Mouse (Mus musculus): ENCODE results near the gene Rreb1. TPM values are rescaled to one million over a fixed set of nuclear protein-coding genes. Genes with fewer than 3 reads are reported as not detected.

The Rreb1 gene
- polyA plus RNA-seq, 3 experiments from 2014 or later: 0.91 to 6.8 (median 5.0) TPM

DNA sequence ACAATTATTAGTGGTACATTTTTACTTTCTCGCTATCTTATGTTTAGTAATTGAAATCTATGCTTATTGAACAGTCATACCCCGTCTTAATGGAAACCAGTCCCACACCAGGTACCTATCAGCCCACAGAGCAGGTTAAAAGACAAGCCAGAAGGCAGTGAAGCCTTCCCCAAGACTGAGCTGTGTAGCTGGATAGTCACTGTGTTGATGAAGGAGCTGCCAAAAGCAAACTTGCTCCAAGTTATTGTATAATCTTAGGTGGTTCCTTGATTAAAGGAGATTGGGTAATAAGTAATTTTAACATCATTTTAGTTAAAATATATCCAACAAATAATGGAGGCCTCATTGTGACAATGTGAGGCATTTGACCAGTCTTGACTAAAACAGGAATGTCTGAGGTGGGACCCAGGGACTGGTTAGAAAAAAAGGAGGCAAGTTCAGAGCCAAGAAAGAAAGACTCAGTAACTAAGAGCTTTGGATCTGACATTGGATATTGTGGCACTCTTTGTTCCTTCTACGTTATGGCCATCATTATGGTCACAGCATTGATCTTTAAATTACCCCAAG, 141.6 kb downstream of the Rreb1 start:
- no peak for ATAC-seq

DNA sequence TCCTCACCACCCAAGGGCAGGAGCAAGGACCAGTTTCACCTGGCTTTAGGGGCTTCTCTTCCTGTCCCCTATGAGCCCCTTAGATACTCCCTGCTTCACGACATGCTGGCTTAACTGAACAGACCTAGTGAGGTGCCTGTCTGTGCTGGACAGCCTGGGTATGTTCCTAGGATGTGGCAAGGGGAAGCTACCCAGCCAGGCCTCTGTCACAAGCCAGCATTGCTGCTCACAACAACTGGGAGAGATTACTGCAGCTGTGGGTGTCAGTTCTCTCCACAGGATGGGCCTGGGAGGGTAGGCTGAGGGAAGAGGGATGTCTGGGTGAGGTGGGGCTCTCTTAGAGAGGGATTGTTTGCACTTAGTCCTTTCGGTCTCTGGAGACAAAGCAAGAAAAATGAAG, 142.5 kb downstream of the Rreb1 start:
- ATAC-seq: no peak

DNA sequence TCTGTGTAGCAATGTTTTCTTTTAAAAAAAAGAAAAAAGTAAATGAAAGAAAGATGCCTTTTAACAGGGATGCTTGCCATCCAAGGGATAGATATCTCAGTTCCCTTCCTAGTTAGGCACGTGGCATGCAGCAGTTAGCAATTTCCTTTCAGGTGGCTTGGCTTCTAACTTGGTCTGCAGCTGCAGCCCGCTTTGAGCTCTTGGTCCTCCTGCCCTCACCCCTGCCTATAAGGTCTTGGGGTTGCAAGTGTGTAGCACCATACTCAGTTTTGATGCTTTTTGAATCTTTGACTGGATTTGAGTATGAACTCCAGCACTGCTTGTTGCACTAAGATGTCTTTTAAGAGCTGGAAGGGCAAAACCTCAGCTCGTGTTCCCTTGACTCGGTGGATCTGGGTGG, 144.9 kb downstream of the Rreb1 start:
- ATAC-seq: no peak

DNA sequence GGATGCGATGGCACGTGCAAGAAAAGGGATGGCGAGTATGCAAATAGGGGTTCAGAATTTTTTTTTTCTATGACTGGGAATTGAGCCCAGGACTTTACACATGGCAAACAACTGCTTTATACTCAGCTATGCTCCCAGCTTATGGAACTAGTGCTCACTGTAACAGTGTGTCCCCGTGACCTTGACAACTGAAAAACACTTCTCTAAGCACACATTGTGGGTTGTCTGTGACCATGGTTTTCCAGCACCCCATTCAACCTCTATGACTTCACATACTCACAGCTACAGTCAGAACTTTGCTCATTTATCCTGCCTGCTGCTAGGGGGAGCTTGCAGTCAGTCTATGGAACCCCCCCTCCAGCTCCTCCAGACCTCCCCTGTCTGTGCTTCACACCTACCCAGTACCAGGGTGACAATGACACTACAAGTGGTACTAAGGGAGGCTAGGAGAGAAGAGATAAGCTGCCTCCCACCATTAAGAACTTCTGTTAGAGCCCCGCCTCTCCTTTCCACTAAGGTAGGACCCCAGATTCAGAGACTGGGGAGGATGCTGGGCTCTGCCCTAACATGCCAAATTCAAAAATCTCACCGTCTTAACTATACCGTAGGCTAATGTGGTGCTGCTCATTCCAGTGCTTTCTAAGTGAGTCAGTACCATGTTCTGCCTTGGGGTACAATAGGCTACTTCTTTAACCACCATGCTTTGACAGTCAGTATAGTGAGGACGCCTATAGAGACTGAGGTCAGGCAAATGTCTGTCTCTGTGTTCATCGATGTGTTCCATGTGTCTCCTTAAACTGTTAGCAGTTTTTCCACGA, 145.7 kb downstream of the Rreb1 start:
- no peak for ATAC-seq

DNA sequence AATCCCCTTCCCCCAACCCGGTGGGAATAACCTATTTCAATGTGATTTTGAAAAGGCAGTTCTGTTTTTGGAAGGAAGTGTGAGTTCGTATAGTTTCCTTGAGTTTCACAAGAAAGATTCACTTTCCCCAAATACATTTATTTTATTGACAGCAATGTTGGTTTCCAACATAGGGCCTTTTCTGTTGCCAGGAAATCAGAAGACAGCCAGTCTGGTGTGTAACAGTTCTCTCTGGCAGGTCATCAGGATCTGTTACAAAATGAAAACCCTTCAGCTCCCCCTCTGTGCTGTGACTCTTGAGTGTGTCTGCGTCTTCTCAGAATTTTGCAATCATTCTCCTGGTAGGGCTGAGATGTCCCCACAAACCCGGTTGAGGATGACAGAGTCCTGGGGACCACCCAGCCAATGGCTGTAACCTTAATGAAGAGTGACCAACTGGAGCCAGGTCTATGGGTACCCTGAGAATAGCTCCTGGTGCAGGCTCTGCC, 146.3 kb downstream of the Rreb1 start:
- no peak for ATAC-seq

DNA sequence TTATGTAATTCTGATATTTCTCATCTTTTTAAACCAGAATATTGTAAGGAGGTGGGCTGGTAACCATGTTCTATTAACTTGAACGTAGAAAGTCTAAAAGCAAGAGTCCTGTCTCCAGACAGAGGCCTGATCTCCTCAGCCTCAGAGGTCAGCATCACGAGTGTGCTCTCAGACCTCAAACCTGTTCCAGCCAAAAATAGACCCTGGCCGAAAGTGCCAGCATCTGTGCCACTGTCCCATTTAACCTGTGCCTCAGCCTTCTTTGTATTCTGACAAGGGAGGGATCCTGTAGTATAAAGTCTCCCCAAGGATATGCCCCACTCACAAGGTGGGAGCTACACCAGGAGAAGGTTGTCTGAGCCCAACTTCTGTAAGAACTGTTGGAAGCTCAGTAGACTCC, 148.2 kb downstream of the Rreb1 start:
- ATAC-seq: no peak

DNA sequence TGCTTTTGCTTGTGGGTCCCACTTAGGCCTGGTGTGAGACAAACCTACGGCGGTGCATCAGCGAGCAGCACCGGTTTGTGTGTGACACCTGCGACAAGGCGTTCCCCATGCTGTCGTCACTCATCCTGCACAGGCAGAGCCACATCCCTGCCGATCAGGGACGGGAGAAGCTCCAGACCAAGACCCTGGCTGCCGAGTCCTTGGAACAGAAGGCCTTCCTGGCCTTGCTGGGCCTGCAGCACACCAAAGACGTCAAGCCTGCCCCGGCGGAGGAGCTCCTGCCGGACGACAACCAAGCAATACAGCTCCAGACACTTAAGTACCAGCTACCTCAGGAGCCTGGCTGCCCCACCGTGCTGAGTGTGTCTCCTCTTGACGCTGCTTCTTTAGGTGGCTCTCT, 151.3 kb downstream of the Rreb1 start:
- ATAC-seq: no peak

DNA sequence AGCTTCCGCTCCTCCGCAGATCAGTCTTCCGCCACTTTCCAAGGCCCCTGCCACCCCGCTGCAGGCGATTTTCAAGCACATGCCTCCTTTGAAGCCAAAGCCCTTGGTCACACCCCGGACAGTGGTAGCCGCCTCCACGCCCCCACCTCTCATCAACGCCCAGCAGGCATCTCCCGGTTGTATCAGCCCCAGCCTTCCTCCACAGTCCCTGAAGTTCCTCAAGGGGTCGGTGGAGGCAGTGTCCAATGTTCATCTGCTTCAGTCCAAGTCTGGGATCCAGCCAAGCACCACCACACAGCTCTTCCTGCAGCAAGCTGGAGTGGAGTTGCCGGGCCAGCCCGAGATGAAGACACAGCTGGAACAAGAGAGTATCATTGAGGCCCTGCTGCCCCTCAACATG, 151.9 kb downstream of the Rreb1 start:
- ATAC-seq: no peak

DNA sequence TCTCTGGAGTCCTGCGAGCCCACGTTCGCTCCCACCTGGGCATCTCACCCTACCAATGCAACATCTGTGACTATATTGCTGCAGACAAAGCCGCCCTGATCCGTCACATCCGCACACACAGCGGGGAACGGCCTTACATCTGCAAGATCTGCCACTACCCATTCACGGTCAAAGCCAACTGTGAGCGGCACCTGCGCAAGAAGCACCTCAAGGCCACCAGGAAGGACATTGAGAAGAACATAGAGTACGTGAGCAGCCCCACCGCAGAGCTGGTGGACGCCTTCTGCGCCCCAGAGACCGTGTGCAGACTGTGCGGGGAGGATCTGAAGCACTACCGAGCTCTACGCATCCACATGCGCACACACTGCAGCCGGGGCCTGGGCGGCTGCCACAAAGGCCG, 152.4 kb downstream of the Rreb1 start:
- ATAC-seq: no peak

DNA sequence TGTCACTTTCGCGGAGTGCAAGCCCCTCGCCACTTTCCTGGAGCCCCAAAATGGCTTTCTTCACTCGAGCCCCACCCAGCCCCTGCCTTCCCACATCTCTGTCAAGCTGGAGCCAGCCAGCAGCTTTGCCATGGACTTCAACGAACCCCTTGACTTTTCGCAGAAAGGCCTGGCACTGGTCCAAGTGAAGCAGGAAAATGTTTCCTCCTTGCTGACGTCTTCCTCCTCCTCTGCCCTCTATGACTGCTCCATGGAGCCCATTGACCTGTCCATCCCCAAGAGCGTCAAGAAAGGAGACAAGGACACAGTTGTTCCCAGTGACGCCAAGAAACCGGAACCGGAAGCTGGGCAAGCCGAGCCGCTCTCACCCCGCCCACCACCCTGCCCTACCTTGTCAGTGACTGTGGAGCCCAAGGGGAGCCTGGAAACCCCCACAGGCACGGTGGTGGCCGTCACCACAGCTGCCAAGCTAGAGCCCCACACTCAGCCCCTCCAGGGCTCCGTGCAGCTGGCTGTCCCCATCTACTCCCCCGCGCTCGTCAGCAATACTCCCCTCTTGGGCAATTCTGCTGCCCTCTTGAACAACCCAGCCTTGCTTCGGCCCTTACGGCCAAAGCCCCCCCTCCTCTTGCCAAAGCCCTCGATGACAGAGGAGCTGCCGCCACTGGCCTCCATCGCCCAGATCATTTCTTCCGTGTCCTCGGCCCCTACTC, 153.2 kb downstream of the Rreb1 start:
- no peak for ATAC-seq

DNA sequence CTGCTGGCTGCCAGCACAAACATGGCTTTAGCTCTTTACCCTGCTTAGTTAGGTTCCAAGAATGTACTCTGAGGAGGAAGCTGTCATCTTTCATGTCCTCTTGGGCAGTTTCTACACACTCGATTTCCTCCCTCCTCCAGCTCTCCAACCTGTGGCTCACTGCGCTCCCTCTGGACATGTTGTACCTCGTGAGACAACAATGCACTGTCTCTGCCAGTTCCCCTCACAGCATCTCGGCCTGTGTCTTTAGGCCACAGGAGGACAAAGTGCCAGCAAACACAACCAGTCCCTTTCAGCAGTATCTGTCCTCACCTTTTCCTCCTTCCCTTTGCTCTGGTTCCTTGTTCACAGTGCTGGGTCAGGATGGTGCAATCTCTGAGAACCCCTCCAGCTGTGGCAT, 155.9 kb downstream of the Rreb1 start:
- no peak for ATAC-seq

DNA sequence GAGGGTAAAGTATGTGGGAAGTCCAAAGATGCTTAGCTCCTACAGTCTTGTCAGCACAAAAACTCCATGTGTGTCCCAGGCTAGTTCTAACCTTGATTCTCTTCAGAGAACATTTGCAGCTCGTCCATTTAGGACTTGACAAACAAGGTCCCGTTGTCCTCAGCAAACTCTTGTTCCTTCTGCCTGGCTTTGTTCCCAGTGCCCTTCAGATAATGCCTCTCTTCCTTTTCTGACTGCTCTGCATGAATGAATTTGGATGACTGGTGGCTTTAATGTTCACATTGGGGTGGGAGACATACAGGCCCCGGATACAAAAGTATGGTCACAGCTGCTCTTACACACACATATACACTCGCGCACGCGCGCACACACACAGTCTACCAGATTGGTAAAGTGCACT, 156.7 kb downstream of the Rreb1 start:
- no peak for ATAC-seq

DNA sequence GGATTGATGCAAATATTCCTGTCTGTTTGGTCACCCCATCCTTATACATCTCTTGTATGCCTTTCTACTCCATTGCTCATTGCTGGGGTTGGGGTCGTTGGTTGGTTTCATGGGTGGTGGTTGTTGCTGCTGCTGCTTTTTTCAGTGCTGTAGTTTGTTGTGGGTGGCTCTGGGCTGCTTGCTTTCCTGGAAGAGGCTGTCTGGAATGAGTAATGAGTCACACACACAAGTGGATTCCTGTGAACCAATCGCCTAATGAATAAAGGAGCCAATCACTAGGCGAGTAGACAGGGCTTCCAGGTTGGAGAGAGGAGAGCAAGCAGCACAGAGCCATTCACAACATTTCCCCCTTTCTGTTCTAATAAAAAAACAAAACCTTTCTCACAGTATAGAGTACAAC, 158.2 kb downstream of the Rreb1 start:
- ATAC-seq: no peak

DNA sequence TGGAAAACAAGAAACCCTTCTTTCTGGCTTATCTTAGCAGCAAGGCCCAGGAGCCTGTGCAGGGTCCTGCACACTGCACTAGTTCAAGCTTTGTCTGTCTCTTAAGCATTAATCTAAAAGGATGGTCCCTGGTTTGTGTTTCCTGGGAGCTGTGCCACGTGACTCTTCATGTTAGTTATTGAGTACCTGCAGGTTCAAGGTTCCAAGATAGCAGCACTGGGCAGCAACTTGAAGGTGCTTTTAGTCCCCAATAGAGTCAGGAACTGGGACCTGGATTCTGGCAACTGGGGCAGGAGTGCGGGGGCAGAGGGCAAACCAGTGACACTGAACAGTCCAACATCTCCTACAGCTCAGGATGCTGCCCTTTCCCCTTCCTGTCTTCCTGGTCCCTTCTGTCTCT, 162.0 kb downstream of the Rreb1 start:
- no peak for ATAC-seq

DNA sequence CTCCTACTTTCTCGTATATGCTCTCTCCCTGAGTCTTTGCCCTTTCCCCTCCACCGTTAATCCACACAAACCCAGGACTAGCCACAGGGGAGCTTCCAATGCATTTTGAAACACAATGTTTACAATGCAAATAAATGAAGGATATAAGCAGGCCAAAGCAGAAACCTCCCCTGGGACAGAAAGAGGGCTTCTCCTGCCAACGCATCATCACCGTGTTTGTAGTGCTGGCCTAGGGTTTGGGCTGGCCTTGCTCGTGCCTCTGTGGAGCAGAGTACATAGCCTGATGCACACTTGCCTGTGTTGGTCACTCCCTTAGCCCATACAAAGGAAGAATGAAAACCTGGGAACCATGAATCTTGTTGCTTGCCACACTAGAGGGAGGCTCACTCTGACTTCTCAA, 162.4 kb downstream of the Rreb1 start:
- ATAC-seq: no peak

DNA sequence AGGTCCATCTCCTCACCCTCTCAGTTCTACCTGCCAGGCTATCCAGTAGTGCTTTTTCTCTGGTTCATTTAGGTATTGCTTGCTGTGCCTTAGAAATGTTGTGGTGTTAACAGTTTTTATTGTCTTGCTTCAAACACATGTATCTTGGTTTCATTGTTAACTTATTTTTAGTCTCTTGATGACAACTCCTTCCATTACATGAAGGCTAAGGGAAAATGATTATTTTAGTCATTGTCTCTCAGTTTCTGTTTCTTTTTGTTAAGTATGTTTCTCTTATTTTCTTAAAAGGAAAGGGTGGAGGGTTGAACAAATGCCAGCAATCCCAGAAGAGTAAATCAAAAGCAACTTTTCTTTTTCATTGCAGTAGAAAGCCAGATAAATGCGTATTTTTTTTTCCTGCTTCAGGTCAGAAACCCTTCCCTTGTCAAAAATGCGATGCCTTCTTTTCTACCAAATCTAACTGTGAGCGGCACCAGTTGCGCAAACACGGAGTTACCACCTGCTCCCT, 163.0 kb downstream of the Rreb1 start:
- no peak for ATAC-seq

DNA sequence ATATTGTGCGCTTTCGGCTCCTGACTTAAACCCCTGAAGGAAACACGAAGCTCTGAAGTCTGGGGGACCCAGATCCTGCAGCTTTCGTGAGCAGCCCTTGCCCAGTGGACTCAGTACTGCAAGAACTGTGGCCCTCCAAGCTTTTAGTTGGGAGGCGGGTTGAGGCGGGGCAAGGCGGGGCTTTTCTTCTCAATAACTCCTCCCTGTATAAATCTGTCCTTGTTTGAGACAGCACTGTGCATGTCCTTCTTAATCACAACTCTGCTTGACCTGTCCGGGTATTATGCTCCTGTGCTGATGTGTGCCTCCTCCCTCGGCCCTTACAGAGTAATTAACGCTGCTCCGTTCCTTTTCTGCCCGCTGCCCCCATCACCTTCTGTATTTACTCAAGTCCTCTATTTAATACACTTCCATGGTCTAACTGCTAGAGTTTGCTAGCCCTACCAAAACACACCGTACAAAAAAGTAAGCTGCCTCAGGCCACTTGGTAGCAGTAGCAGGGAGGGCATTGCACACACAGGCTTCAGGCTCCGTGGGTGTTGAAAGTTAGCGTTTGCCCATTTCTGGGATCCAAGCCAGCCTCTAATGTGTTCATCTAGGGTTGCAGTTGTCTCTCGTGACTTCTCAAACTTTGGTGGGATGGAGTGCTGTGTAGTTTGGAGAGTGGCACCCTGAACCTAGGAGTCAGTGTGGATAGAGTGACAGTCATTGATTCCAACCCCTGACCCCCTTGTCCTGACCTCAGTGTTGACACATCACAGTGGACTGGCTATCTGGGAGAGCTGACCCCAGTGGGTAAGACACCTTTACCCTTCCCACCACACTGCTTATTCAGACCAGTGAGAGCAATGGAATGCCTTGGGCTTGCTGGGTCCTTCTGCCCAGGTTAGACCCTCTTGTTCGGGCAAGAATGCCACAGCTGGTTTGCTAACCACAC, 164.0 kb downstream of the Rreb1 start:
- ATAC-seq: no peak

DNA sequence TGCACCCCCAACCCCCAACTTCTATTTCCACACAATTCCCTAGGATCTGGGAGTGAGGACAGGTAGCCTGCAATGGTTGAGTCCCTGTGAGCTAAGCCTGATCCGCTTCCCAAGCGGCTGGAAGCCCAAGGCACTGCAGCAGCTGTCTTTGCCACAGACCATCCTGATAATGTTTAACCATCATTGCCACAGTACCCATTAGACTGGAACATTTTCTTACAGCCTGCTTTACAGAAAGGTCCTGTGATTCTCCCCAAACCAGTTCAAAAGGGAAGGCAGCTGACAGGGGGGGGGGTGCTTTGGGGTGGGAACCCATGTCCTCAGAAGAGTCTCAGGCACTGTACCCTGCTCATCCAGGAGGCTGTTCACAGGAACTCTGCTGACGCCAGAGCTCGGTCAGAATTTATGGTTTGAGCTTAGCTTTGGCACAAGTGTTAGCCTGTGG, 164.7 kb downstream of the Rreb1 start:
- no peak for ATAC-seq

DNA sequence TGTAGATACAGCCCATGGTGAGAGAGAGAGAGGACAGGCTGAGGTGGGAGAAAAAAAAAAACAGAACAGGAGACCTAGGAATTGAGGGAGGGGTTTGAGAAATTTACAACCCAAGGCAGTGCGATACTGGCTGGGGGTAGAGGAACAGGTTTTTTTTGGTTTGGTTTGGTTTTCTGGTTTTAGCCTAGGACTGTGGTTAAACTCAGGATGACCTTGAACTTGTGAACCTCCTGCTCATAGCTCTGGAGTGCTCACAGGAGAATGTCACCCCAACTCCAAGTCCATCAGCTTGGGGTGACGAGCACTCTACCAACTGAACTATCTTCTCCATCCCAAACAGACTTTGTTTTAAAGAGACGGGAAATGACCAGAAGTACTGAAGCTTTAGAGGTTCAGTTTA, 165.3 kb downstream of the Rreb1 start:
- no peak for ATAC-seq

DNA sequence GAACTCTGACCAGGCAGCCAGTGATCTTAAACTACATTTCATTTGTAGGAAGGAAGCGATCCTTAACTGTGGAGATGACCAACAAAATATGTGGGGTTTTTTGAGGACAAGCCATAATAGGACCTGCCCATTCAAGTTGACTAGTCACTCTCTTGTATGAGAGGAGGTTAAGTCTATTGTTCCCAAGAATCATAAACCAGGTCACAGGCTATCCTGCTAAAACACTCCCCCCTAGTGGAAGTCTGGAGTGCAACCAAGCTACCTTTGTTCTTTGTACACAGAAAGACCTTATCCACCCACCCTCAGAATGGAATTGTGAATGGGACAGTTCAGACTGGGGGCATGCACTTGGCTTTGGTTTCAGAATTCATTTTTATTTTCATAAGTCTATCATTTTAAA, 166.1 kb downstream of the Rreb1 start:
- ATAC-seq: no peak

DNA sequence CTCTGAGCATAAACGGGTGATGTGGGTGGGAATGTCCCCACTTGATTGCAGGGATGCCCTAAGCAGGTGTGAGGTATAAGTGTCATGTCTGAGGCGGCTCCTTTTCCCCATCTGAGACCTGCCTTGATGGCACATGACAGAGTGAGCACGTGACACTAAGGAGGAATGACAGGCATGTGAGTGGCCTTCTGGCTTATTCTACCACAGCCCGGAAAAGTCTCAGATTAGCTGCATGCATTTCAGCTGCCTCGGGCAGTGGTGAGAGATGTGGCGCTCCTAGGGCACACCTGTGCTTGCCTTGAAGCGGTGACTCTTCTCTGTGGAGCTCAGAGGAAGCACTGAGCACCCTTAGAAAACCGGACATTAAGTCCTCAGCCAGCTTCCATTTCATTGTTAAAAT, 167.2 kb downstream of the Rreb1 start:
- no peak for ATAC-seq

DNA sequence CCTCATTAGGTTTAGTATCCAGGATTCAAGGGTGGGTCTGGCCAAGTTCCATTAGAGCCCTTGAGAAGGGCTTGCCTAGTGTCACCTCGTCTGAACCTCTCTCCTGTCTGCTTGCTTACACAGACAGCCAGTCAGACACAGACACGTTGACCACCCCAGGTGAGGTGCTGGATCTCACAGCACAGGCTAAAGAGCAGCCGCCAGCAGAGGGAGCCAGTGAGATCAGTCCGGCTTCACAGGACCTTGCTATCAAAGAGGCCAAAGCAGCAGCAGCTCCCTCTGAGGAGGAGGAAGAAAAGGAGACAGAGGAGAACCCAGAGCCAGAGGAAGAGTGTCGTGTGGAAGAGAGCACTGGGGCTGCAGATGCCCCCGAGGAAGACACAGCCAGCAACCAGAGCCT, 168.5 kb downstream of the Rreb1 start:
- ATAC-seq: no peak
